Mouse (Mus musculus) thymus, adult 2 months (tissue): ENCODE data around the gene Tecta.

Experiments used
- CTCF ChIP-seq: fragments of 200-500 bp; IDR thresholded peaks from 2 replicates; pipeline ENCODE4 v1.5.1; 2012; ENCODE audit warnings: mild to moderate bottlenecking, control low read depth, low read length, moderate library complexity, borderline replicate concordance; ENCODE audit not compliant: control insufficient read depth, poor library complexity, insufficient read depth; ENCODE audit errors: extremely low read depth
- POLR2A ChIP-seq: fragments of 200-500 bp; IDR thresholded peaks from 2 replicates; pipeline ENCODE4 v1.6.1; 2012; ENCODE audit warnings: mild to moderate bottlenecking, low read length, control low read depth, moderate library complexity; ENCODE audit not compliant: control insufficient read depth, poor library complexity, insufficient read depth; ENCODE audit errors: extremely low read depth

- TF ChIP-seq CTCF (no peak), POLR2A (no peak)
These were observed 12.7 kb downstream of the Tecta start for GRCm38 (mm10) chr9:42387038-42387437.
